Mouse (Mus musculus): Measurements from ENCODE around the gene Htra3. TPM values are rescaled to one million over a fixed set of nuclear protein-coding genes. Genes with fewer than 3 reads are reported as not detected.

Gene Htra3
- total RNA-seq, 1 experiment: 0.71 TPM

GRCm38 (mm10) chr5:35610381-35610780 is 69.2 kb downstream of the Htra3 start:
- no peaks in the 10 kb centered on the region for H3K36me3 ChIP-seq (ENCODE audit: control insufficient read depth, insufficient read depth, low read length, poor library complexity, severe bottlenecking)
- H3K4me3 ChIP-seq (ENCODE audit: insufficient read depth in 1 of 2, low read depth in 1 of 2, low read length in 2 of 2, poor library complexity in 1 of 2, severe bottlenecking in 1 of 2): no peak overlapping the region
- H3K4me1 ChIP-seq (ENCODE audit: control insufficient read depth in 2 of 2, insufficient read depth in 2 of 2, low read length in 2 of 2, poor library complexity in 1 of 2): peaks cover 0 to 2% of the 10 kb centered on the region in 2 experiments; a peak in 1 of 4 replicates
- no peak overlapping the region for H3K27ac ChIP-seq (ENCODE audit: insufficient read depth, low read depth, low read length, poor library complexity, severe bottlenecking)
- TF ChIP-seq CHD2 (IDR thresholded peaks at IDR 0.05; ENCODE audit: low read depth, low read length) (no peak), HCFC1 (IDR thresholded peaks at IDR 0.05; ENCODE audit: borderline replicate concordance, insufficient read depth, low read length) (no peak), ZNF384 (IDR thresholded peaks at IDR 0.05; ENCODE audit: low read depth, low read length) (no peak), ZC3H11A (IDR thresholded peaks at IDR 0.05; ENCODE audit: borderline replicate concordance, low read depth, low read length) (no peak), MAFK (IDR thresholded peaks at IDR 0.05; ENCODE audit: insufficient read depth, low read depth, low read length) (no peak)
- DNase-seq (ENCODE audit: low read depth, low spot score): no peak
- no peaks in the 10 kb centered on the region for H3K9me3 ChIP-seq (ENCODE audit: control insufficient read depth, insufficient read depth, low read depth, low read length)
- no peak overlapping the region for H3K9ac ChIP-seq (ENCODE audit: insufficient read depth, low read depth, low read length, poor library complexity, severe bottlenecking)
- in situ Hi-C loops (cut with MboI; ENCODE audit: low sequenced_read_pairs in 2 of 2, unreplicated experiment in 2 of 2): no loop called here

- no peak for TF ChIP-seq HCFC1 (IDR thresholded peaks at IDR 0.05; ENCODE audit: borderline replicate concordance, insufficient read depth, low read length)
- no peak for TF ChIP-seq ZNF384 (IDR thresholded peaks at IDR 0.05; ENCODE audit: low read depth, low read length)
- no peak for TF ChIP-seq CHD2 (IDR thresholded peaks at IDR 0.05; ENCODE audit: low read depth, low read length)
- TF ChIP-seq ZC3H11A (IDR thresholded peaks at IDR 0.05; ENCODE audit: borderline replicate concordance, low read depth, low read length): no peak
- TF ChIP-seq MAFK (IDR thresholded peaks at IDR 0.05; ENCODE audit: insufficient read depth, low read depth, low read length): no peak
- no peak overlapping the region for H3K27ac ChIP-seq (ENCODE audit: insufficient read depth, low read depth, low read length, poor library complexity, severe bottlenecking)
Measured at GRCm38 (mm10) chr5:35609971-35610370, 69.6 kb downstream of the Htra3 start.

GRCm38 (mm10) chr5:35609381-35609780 is 70.2 kb downstream of the Htra3 start:
- no peak overlapping the region for H3K27ac ChIP-seq (ENCODE audit: insufficient read depth, low read depth, low read length, poor library complexity, severe bottlenecking)
- in situ Hi-C loops (cut with MboI; ENCODE audit: low sequenced_read_pairs in 2 of 2, unreplicated experiment in 2 of 2): no loop called here
- H3K9ac ChIP-seq (ENCODE audit: insufficient read depth, low read depth, low read length, poor library complexity, severe bottlenecking): no peak overlapping the region
- no peaks in the 10 kb centered on the region for H3K36me3 ChIP-seq (ENCODE audit: control insufficient read depth, insufficient read depth, low read length, poor library complexity, severe bottlenecking)
- peak; percentile 70 for DNase-seq (ENCODE audit: low read depth, low spot score)
- H3K4me1 ChIP-seq (ENCODE audit: control insufficient read depth in 2 of 2, insufficient read depth in 2 of 2, low read length in 2 of 2, poor library complexity in 1 of 2): peaks cover 0 to 3% of the 10 kb centered on the region in 2 experiments; a peak in 1 of 4 replicates
- no peak overlapping the region for H3K4me3 ChIP-seq (ENCODE audit: insufficient read depth in 1 of 2, low read depth in 1 of 2, low read length in 2 of 2, poor library complexity in 1 of 2, severe bottlenecking in 1 of 2)
- no peak for TF ChIP-seq CHD2 (IDR thresholded peaks at IDR 0.05; ENCODE audit: low read depth, low read length)
- TF ChIP-seq MAFK (IDR thresholded peaks at IDR 0.05; ENCODE audit: insufficient read depth, low read depth, low read length): no peak
- no peak for TF ChIP-seq HCFC1 (IDR thresholded peaks at IDR 0.05; ENCODE audit: borderline replicate concordance, insufficient read depth, low read length)
- no peak for TF ChIP-seq ZC3H11A (IDR thresholded peaks at IDR 0.05; ENCODE audit: borderline replicate concordance, low read depth, low read length)
- TF ChIP-seq ZNF384 (IDR thresholded peaks at IDR 0.05; ENCODE audit: low read depth, low read length): no peak
- no peaks in the 10 kb centered on the region for H3K9me3 ChIP-seq (ENCODE audit: control insufficient read depth, insufficient read depth, low read depth, low read length)

More at GRCm38 (mm10) chr5:35609971-35610370, 69.6 kb downstream of the Htra3 start:
- no peak overlapping the region for H3K9ac ChIP-seq (ENCODE audit: insufficient read depth, low read depth, low read length, poor library complexity, severe bottlenecking)
- peaks cover 0 to 2% of the 10 kb centered on the region in 2 experiments; a peak in 1 of 4 replicates for H3K4me1 ChIP-seq (ENCODE audit: control insufficient read depth in 2 of 2, insufficient read depth in 2 of 2, low read length in 2 of 2, poor library complexity in 1 of 2)
- H3K36me3 ChIP-seq (ENCODE audit: control insufficient read depth, insufficient read depth, low read length, poor library complexity, severe bottlenecking): no peaks in the 10 kb centered on the region
- H3K4me3 ChIP-seq (ENCODE audit: insufficient read depth in 1 of 2, low read depth in 1 of 2, low read length in 2 of 2, poor library complexity in 1 of 2, severe bottlenecking in 1 of 2): no peak overlapping the region
- no peak for DNase-seq (ENCODE audit: low read depth, low spot score)
- no peaks in the 10 kb centered on the region for H3K9me3 ChIP-seq (ENCODE audit: control insufficient read depth, insufficient read depth, low read depth, low read length)
- in situ Hi-C loops (cut with MboI; ENCODE audit: low sequenced_read_pairs in 2 of 2, unreplicated experiment in 2 of 2): no loop called here

- DNase-seq (ENCODE audit: low read depth, low spot score): no peak
- Histone ChIP-seq H3K4me3 (ENCODE audit: insufficient read depth in 1 of 2, low read depth in 1 of 2, low read length in 2 of 2, poor library complexity in 1 of 2, severe bottlenecking in 1 of 2) (no peak overlapping the region), H3K4me1 (ENCODE audit: control insufficient read depth in 2 of 2, insufficient read depth in 2 of 2, low read length in 2 of 2, poor library complexity in 1 of 2) (peaks cover 0 to 4% of the 10 kb centered on the region in 2 experiments; a peak in 1 of 4 replicates), H3K9me3 (ENCODE audit: control insufficient read depth, insufficient read depth, low read depth, low read length) (no peaks in the 10 kb centered on the region), H3K27ac (ENCODE audit: insufficient read depth, low read depth, low read length, poor library complexity, severe bottlenecking) (no peak overlapping the region), H3K36me3 (ENCODE audit: control insufficient read depth, insufficient read depth, low read length, poor library complexity, severe bottlenecking) (no peaks in the 10 kb centered on the region), H3K9ac (ENCODE audit: insufficient read depth, low read depth, low read length, poor library complexity, severe bottlenecking) (no peak overlapping the region)
- in situ Hi-C loops (cut with MboI; ENCODE audit: low sequenced_read_pairs in 2 of 2, unreplicated experiment in 2 of 2): no loop called here
- no peak for TF ChIP-seq ZC3H11A (IDR thresholded peaks at IDR 0.05; ENCODE audit: borderline replicate concordance, low read depth, low read length)
- no peak for TF ChIP-seq HCFC1 (IDR thresholded peaks at IDR 0.05; ENCODE audit: borderline replicate concordance, insufficient read depth, low read length)
- TF ChIP-seq ZNF384 (IDR thresholded peaks at IDR 0.05; ENCODE audit: low read depth, low read length): no peak
- TF ChIP-seq CHD2 (IDR thresholded peaks at IDR 0.05; ENCODE audit: low read depth, low read length): no peak
- no peak for TF ChIP-seq MAFK (IDR thresholded peaks at IDR 0.05; ENCODE audit: insufficient read depth, low read depth, low read length)
Measured at GRCm38 (mm10) chr5:35608559-35608958, 71.0 kb downstream of the Htra3 start.
